ENCODE assay signal across 18 mouse cellular contexts in the genomic region with DNA sequence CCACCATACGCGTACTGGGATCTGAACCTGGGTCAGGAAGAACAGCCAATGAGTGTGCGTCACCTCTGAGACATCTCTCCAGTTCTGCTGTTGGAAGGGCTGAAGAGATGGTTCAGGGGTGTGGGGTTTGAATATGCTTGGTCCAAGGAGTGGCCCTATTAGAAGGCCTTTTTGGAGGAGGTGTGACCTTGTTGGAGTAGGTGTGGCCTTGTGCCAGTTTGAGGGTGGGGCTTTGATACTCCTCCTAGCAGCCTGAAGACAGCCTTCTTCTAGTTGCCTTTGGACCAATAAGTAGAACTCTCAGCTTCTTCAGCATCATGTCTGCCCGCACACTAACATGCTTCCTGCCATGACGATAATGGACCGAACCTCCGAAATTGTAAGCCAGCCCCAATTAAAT. TPM values are rescaled to one million over a fixed set of nuclear protein-coding genes. Genes with fewer than 3 reads are reported as not detected.
"Had no signal": no experiment of that assay in that cellular context is flagged by ENCODE, and none has a peak within 500 bp of the region (broad histone marks: within the 10 kb centered on the region; RNA-seq: fewer than 3 reads in every experiment).

No protein-coding gene starts in this region.

- H3K36me3 ChIP-seq: kidney, embryonic 15.5 days; limb, embryonic 12.5 days; limb, embryonic 15.5 days; midbrain, embryonic 12.5 days; neural tube, embryonic 13.5 days had no signal

- H3K27me3 ChIP-seq: kidney, embryonic 15.5 days; limb, embryonic 12.5 days; limb, embryonic 15.5 days; midbrain, embryonic 12.5 days; neural tube, embryonic 13.5 days had no signal

- H3K4me1 ChIP-seq: limb, embryonic 12.5 days; midbrain, embryonic 12.5 days had no signal

- H3K27ac ChIP-seq: kidney, embryonic 15.5 days; limb, embryonic 12.5 days; limb, embryonic 15.5 days; midbrain, embryonic 12.5 days had no signal

- H3K9me3 ChIP-seq: kidney, embryonic 15.5 days; limb, embryonic 12.5 days; limb, embryonic 15.5 days; midbrain, embryonic 12.5 days; neural tube, embryonic 13.5 days had no signal

- ATAC-seq: inflammation-experienced regulatory T-cells, adult 6 months; midbrain, embryonic 16.5 days had no signal

- DNase-seq: kidney, adult 11 months; kidney, adult 8-10 months; kidney, postnatal 10 days; kidney, postnatal 36 days; left cerebral cortex, postnatal 4 days; lung, adult 2 months; lung, postnatal 14 days; lung, postnatal 4 days; thymus, adult 18-20 months had no signal

- H3K4me3 ChIP-seq: kidney, embryonic 15.5 days; limb, embryonic 12.5 days; limb, embryonic 15.5 days; midbrain, embryonic 12.5 days; myocyte; neural tube, embryonic 13.5 days had no signal

- H3K9ac ChIP-seq: kidney, embryonic 15.5 days; limb, embryonic 12.5 days; limb, embryonic 15.5 days; midbrain, embryonic 12.5 days; neural tube, embryonic 13.5 days had no signal

- H3K4me2 ChIP-seq: kidney, embryonic 15.5 days; limb, embryonic 12.5 days; limb, embryonic 15.5 days; midbrain, embryonic 12.5 days; neural tube, embryonic 13.5 days had no signal

RNA-seq across cellular contexts. Expression of gene Ddr1, which starts 49.2 kb away (rescaled TPM):
- total RNA-seq: megakaryocyte-erythroid progenitor cell, adult 5-6 weeks had no signal
